9 mouse cellular contexts compared by ENCODE assay signal in the genomic region with DNA sequence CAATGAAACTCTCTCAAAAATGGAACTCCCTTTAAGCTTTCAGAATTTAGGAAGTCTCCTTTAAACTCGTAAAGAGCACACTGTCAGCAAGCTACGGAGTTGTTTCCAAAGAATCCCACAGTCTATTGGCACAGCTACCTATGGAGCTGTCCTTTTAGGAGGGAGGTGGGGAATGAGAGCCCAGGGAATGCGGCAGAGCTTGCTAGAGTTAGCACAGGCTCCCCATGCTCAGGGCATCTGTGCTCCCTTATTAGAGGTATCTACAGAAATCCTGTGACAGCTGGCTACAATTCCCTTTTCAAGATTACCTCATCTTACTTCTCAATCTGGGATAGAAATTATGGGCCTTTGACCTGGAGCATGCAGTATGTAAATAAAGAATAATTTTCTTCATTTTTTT. TPM values are rescaled to one million over a fixed set of nuclear protein-coding genes. Genes with fewer than 3 reads are reported as not detected.
"Had no signal": no experiment of that assay in that cellular context is flagged by ENCODE, and none has a peak within 500 bp of the region (broad histone marks: within the 10 kb centered on the region; RNA-seq: fewer than 3 reads in every experiment).

No protein-coding gene starts in this region.

- DNase-seq: kidney, postnatal 10 days; kidney, postnatal 4 days; lung, adult 2 months; lung, postnatal 36 days; thymus, adult 2 months; thymus, postnatal 36 days had no signal

RNA-seq across cellular contexts. Expression of a gene that starts 36.9 kb away (rescaled TPM):
- total RNA-seq: layer of hippocampus, adult 2 months; left cerebral cortex, adult 2 months; megakaryocyte progenitor cell, adult 5-6 weeks had no signal

RNA-seq across cellular contexts. Expression of a gene that starts 53.5 kb away (rescaled TPM):
- total RNA-seq: megakaryocyte progenitor cell, adult 5-6 weeks had no signal
